Mouse (Mus musculus) limb, embryonic 13.5 days (tissue): Measurements from ENCODE around the gene Plekhg6. TPM values are rescaled to one million over a fixed set of nuclear protein-coding genes. Genes with fewer than 3 reads are reported as not detected.

Experiments
- ATAC-seq: fragments of 200-750 bp; cut with Nextera tagmentation; 2 replicates; pipeline ENCODE4 v1.8.0; 2017; ENCODE audit warnings: low read depth, moderate number of reproducible peaks, moderate TSS enrichment; ENCODE audit not compliant: low FRiP score
- H3K27ac ChIP-seq: fragments of 300-500 bp; sonication (generic); 2 replicates; pipeline ENCODE4 v1.5.1; 2015; ENCODE audit warnings: inconsistent platforms, mild to moderate bottlenecking, moderate library complexity
- H3K27me3 ChIP-seq: fragments of 300-500 bp; sonication (generic); 2 replicates; pipeline ENCODE4 v1.6.1; 2015; ENCODE audit warnings: mild to moderate bottlenecking, inconsistent platforms
- H3K36me3 ChIP-seq: fragments of 300-500 bp; sonication (generic); 2 replicates; pipeline ENCODE4 v1.6.1; 2015; ENCODE audit warnings: inconsistent platforms, mild to moderate bottlenecking, moderate library complexity
- H3K4me1 ChIP-seq: fragments of 300-500 bp; sonication (generic); 2 replicates; pipeline ENCODE4 v1.6.1; 2015; ENCODE audit warnings: inconsistent platforms
- H3K4me2 ChIP-seq: fragments of 300-500 bp; sonication (generic); replicated peaks from 2 replicates; pipeline ENCODE4 v1.6.1; 2015; ENCODE audit warnings: inconsistent platforms, mild to moderate bottlenecking, moderate library complexity
- H3K4me3 ChIP-seq: fragments of 300-500 bp; sonication (generic); 2 replicates; pipeline ENCODE4 v1.5.1; 2015; ENCODE audit warnings: moderate library complexity, mild to moderate bottlenecking, inconsistent platforms
- H3K9ac ChIP-seq: fragments of 300-500 bp; sonication (generic); 2 replicates; pipeline ENCODE4 v1.6.1; 2015; ENCODE audit warnings: mild to moderate bottlenecking, inconsistent platforms
- H3K9me3 ChIP-seq: fragments of 300-500 bp; sonication (generic); 2 replicates; pipeline ENCODE4 v1.6.1; 2016; ENCODE audit warnings: inconsistent platforms
- WGBS: fragments of 180-500 bp; shearing (Covaris S2); methylation state at CpG from one replicate; pipeline ENCODE4 v1.1.7; 2015; 5-methylcytosine and 5-hydroxymethylcytosine counted together
- polyA plus RNA-seq: library from polyadenylated mRNA; unstranded; fragments of >200 nt; fragmentation: Nextera tagmentation; extraction: Ambion mirVana; gene quantifications from 2 replicates; pipeline ENCODE4 v1.2.1, GENCODE M21; 2015

Gene Plekhg6
- polyA plus RNA-seq, 1 experiment from 2014 or later: 0.67 TPM

DNA sequence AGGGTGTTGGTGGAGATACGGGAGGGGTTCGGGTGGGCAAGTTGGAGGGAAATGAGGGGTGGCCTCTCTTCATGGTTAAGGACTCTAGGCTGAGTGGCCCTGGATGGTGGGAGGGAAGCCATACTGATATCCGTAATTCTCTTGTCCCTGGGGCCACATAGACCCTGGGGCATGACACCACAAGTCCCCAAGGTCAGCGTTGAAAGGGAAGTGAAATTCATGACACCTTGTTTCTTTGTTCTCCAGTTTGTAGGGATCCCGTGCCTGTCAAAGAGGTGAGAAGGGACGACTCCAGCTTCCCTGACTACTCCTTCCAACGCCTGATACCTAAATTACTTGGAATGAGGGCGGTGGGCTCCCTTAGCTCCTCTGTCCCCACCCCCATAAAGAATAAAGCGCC, 19.7 kb downstream of the Plekhg6 start:
- no peak overlapping the region for H3K9ac ChIP-seq
- H3K4me2 ChIP-seq: no peak overlapping the region
- 68% methylated on average over 9 of the region's 9 CpGs for WGBS
- H3K36me3 ChIP-seq: peaks cover 59% of the 10 kb centered on the region
- H3K27ac ChIP-seq: no peak overlapping the region
- peaks cover 34% of the 10 kb centered on the region for H3K27me3 ChIP-seq
- H3K9me3 ChIP-seq: no peaks in the 10 kb centered on the region
- ATAC-seq: no peak
- H3K4me1 ChIP-seq: peaks cover 34% of the 10 kb centered on the region
- no peak overlapping the region for H3K4me3 ChIP-seq

DNA sequence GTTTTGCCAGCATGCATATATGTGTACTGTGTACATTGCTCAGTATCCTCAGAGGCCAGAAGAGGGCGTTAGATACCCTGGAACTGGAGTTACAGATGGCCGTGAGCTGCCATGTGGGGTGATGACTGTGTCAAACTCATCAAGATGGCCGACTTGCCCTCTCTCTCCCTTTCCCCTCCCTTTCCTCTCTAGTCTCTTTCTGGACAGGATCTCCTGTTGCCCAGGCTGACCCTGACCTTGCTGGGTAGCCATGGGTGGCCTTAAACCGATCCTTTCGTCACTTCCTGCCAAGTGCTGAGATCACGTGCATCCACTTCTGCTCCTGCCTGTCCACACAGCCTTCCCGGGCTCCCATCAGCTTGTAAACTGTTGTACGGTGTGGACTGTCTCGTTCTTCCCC, 20.6 kb downstream of the Plekhg6 start:
- WGBS: 46% methylated on average over 9 of the region's 9 CpGs
- Histone ChIP-seq H3K27ac (no peak overlapping the region), H3K4me3 (no peak overlapping the region), H3K9me3 (no peaks in the 10 kb centered on the region), H3K4me2 (no peak overlapping the region), H3K4me1 (peaks cover 42% of the 10 kb centered on the region), H3K36me3 (peaks cover 59% of the 10 kb centered on the region), H3K9ac (0 out of 2 replicates have a peak overlapping the region, but pooled peaks have one; percentile 8), H3K27me3 (peaks cover 34% of the 10 kb centered on the region)
- ATAC-seq: no peak

DNA sequence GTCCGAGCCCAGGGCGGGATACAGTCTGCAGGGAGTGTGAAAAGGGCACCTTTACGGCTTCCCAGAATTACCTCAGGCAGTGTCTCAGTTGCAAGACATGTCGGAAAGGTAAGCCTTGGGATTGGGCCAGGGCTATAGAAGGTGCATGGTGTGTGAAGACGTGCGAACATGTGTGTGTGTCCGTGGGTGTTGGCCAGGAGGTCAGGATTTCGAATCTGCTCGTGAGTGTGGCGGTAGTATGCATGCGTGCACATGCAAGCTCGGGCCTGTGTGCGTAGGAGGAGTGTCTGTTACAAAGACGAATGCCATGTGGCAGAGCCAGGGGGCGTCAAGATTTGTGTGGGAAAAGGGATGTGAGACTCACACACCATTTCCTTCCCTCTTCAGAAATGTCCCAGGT, 23.3 kb downstream of the Plekhg6 start:
- Histone ChIP-seq H3K27ac (no peak overlapping the region), H3K36me3 (peaks cover 54% of the 10 kb centered on the region), H3K27me3 (peaks cover 17% of the 10 kb centered on the region), H3K4me3 (no peak overlapping the region), H3K9ac (no peak overlapping the region), H3K4me2 (no peak overlapping the region), H3K4me1 (peaks cover 47% of the 10 kb centered on the region), H3K9me3 (no peaks in the 10 kb centered on the region)
- WGBS: 88% methylated on average over 15 of the region's 15 CpGs
- ATAC-seq: no peak

DNA sequence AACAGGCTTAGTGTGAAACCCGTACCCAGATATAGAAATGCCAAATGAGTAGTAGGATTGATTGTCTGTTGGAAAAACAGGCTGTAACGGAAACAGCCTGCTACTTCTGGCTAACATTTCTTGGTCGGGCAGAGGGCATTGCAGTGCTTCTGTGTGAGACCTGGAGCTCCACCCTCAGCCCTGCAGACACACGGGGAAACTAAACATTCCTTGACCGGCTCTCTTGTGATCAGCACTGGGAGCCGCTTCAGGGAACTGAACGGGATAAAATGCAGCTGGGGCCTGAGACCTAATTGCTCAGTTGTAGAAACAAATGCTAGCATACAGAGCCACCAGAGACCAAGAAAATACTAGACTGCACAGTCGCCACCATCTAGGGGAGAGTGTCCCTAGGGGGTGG, 24.3 kb downstream of the Plekhg6 start:
- H3K9ac ChIP-seq: no peak overlapping the region
- peaks cover 6% of the 10 kb centered on the region for H3K27me3 ChIP-seq
- H3K36me3 ChIP-seq: peaks cover 43% of the 10 kb centered on the region
- no peak overlapping the region for H3K27ac ChIP-seq
- WGBS: 16% methylated on average over 8 of the region's 8 CpGs
- H3K4me1 ChIP-seq: peaks cover 56% of the 10 kb centered on the region
- no peak overlapping the region for H3K4me3 ChIP-seq
- no peak for ATAC-seq
- H3K9me3 ChIP-seq: no peaks in the 10 kb centered on the region
- H3K4me2 ChIP-seq: peak overlapping the region; percentile 51; the same call in 1 of the 2 replicates

DNA sequence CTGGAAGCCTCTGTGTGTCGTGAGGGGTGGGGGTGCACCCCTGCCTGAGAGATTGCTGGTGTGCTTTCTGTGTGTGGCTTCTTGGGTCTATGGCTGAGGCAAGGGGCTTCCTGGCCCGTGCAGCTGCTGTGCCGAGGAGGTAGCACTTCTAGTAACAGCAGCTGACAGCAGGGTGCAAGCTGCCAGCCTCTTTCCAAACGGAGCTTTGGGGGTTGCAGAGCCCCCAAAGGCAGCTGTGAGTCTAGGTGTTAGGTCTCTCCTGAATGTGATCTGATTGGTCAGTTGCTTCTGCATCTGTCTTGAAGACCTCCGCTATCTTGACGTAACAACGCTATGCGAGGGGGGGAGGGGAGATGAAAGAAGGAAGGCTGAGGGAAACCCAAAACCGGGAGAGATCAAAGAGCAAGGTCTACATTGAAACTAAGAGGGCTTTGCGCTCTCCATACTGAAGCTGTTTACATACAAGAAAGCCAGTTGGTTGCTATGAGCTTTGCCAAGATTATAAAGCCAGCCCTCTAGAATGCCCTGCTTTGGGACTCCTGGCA, 25.3 kb downstream of the Plekhg6 start:
- peak overlapping the region; percentile 17 for H3K4me3 ChIP-seq
- 3% methylated on average over 10 of the region's 10 CpGs for WGBS
- peak overlapping the region; percentile 51 for H3K4me2 ChIP-seq
- peak overlapping the region; percentile 69 for H3K27ac ChIP-seq
- H3K9me3 ChIP-seq: no peaks in the 10 kb centered on the region
- H3K4me1 ChIP-seq: peaks cover 62% of the 10 kb centered on the region
- peaks cover 33% of the 10 kb centered on the region for H3K36me3 ChIP-seq
- H3K27me3 ChIP-seq: no peaks in the 10 kb centered on the region
- ATAC-seq: peak; percentile 55; the same call in 1 of the 2 replicates
- peak overlapping the region; percentile 54; the same call in 1 of the 2 replicates for H3K9ac ChIP-seq

DNA sequence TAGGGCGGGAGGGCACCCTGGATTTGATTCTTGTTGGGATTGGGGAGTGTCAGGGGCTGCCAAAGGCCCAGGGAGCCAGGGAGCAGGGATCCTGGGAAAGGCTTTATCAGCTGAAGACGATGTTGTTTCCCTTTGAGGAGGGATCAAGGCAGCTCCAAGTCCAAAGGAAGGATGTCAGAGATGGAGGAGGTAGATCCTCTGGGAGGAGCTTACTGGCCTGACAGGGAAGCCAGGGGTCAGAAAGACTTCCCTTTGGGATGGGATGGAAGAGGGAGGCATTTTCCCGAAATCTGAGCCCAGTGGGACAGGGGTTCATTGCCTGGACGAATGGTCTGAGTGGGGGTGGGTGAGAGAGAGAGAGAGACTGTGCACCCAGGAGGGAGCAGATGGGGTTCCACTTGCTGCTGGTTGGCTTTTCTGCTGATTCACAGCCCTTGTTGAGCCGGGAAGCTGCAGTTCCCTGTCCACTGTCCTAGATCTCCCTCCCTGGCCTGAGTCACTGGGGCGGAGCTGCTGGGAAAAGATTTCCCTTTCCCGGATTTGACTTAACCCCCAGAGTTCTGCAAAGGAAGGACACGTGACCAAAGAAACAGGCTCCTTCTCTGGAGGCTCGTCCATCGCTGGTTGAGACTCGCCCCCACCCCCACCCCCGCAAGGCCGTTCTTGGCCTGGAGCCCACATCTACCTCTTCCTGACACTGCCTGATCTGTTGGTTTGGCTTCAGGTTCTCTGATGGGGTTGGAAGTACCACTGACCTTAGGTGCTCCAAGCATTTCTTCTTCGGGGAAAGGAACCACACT, 26.0 kb downstream of the Plekhg6 start:
- H3K4me2 ChIP-seq: peak overlapping the region; percentile 51
- H3K9me3 ChIP-seq: no peaks in the 10 kb centered on the region
- no peaks in the 10 kb centered on the region for H3K27me3 ChIP-seq
- H3K36me3 ChIP-seq: peaks cover 26% of the 10 kb centered on the region
- peak; percentile 26; the same call in 1 of the 2 replicates for ATAC-seq
- peak overlapping the region; percentile 69 for H3K27ac ChIP-seq
- WGBS: 11% methylated on average over 14 of the region's 14 CpGs
- H3K4me3 ChIP-seq: peak overlapping the region; percentile 17
- H3K4me1 ChIP-seq: peaks cover 62% of the 10 kb centered on the region
- H3K9ac ChIP-seq: peak overlapping the region; percentile 54

DNA sequence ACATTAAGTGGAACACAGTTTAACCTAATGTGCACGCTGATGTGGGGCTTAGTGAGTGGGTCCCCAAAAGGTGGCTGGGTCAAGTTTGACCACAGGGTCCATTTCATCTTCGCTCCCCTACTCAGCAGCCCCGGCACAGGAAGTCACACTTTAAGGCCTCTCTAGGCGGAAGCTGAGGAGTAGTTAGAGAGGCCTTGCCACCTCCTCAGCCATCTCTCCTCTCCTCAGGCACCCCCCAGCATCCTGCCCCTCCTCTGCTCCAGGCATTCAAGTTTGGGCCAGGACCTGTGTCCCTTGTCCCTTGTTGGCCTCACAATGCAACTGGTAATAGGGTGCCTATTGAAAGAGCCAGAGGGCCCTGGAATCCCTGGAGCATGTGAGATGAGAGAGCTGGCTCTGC, 26.9 kb downstream of the Plekhg6 start:
- 0 out of 2 replicates have a peak overlapping the region, but pooled peaks have one; percentile 9 for H3K9ac ChIP-seq
- H3K4me2 ChIP-seq: peak overlapping the region; percentile 51; the same call in 1 of the 2 replicates
- H3K27ac ChIP-seq: 0 out of 2 replicates have a peak overlapping the region, but pooled peaks have one; percentile 69
- H3K4me3 ChIP-seq: no peak overlapping the region
- peaks cover 67% of the 10 kb centered on the region for H3K4me1 ChIP-seq
- 68% methylated on average over 4 of the region's 4 CpGs for WGBS
- ATAC-seq: no peak
- H3K9me3 ChIP-seq: no peaks in the 10 kb centered on the region
- peaks cover 17% of the 10 kb centered on the region for H3K36me3 ChIP-seq
- no peaks in the 10 kb centered on the region for H3K27me3 ChIP-seq

DNA sequence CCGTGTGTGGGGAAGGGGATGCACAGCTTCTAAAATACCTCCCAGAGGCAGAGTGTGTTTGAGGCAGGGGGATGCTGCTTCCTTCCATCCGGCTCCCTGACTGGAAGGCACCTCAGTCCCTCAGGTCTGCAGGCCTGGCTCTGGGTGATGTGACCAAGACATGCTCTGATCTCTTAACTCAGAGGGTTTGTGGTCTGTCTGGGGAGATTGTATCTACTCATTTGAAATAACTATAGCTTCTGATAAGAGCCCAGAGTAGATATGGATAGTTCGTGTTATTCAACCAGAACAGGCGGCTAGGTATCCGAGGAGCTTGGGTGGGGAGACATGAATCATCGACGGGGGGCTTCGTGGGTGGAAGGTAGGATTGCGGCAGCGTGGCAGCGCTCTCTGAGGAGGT, 27.4 kb downstream of the Plekhg6 start:
- Histone ChIP-seq H3K36me3 (peaks cover 12% of the 10 kb centered on the region), H3K27me3 (no peaks in the 10 kb centered on the region), H3K4me3 (no peak overlapping the region), H3K9me3 (no peaks in the 10 kb centered on the region), H3K27ac (0 out of 2 replicates have a peak overlapping the region, but pooled peaks have one; percentile 69), H3K9ac (peak overlapping the region; percentile 45; the same call in 1 of the 2 replicates), H3K4me1 (peaks cover 71% of the 10 kb centered on the region), H3K4me2 (peak overlapping the region; percentile 16)
- ATAC-seq: no peak
- 73% methylated on average over 11 of the region's 11 CpGs for WGBS

DNA sequence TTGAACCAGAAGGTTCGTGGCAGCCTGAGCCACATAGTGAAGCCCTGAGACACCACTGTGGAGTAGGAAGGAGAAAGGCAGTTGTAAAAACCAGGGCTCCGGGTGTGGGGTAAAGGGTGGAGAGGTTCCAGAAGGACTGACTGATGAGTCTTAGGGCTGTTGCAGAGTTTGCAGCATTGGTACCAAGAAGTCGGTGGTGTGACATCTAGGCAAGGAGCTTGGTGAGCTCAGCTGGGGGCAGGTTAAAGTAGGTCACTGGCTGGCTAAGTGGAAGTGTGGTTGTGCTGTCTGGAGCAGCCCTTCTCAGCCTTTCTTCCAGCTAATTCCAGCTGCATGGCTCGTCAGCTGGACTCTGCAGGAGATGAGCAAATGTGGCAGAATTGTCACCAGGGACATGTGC, 27.8 kb downstream of the Plekhg6 start:
- no peaks in the 10 kb centered on the region for H3K9me3 ChIP-seq
- no peak overlapping the region for H3K27ac ChIP-seq
- WGBS: 35% methylated on average over 4 of the region's 4 CpGs
- peaks cover 8% of the 10 kb centered on the region for H3K36me3 ChIP-seq
- peaks cover 73% of the 10 kb centered on the region for H3K4me1 ChIP-seq
- H3K9ac ChIP-seq: peak overlapping the region; percentile 45; the same call in 1 of the 2 replicates
- ATAC-seq: no peak
- H3K4me3 ChIP-seq: no peak overlapping the region
- H3K27me3 ChIP-seq: no peaks in the 10 kb centered on the region
- peak overlapping the region; percentile 16 for H3K4me2 ChIP-seq

DNA sequence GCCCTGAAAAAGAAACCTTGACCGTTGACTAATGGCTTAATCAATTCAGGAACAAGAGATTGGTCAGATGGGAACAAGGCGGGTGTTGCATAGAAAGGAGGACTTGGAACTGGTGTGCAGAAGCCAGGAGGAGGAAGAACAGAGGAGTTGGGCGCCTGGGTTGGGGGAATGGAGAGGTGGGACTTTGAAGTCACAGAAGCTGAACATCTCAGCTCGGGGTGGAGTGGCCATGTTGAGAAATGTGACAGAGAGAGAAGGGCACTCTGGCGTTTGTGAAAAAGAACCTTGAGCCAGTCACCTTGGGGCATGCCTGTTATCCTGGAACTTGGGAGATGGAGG, 28.6 kb downstream of the Plekhg6 start:
- Histone ChIP-seq H3K9me3 (no peaks in the 10 kb centered on the region), H3K36me3 (peaks cover under 1% of the 10 kb centered on the region), H3K27ac (no peak overlapping the region), H3K4me2 (peak overlapping the region; percentile 97), H3K9ac (no peak overlapping the region), H3K4me1 (peaks cover 73% of the 10 kb centered on the region), H3K27me3 (no peaks in the 10 kb centered on the region), H3K4me3 (0 out of 2 replicates have a peak overlapping the region, but pooled peaks have one; percentile 80)
- no peak for ATAC-seq
- 61% methylated on average over 5 of the region's 5 CpGs for whole genome bisulfite sequencing

DNA sequence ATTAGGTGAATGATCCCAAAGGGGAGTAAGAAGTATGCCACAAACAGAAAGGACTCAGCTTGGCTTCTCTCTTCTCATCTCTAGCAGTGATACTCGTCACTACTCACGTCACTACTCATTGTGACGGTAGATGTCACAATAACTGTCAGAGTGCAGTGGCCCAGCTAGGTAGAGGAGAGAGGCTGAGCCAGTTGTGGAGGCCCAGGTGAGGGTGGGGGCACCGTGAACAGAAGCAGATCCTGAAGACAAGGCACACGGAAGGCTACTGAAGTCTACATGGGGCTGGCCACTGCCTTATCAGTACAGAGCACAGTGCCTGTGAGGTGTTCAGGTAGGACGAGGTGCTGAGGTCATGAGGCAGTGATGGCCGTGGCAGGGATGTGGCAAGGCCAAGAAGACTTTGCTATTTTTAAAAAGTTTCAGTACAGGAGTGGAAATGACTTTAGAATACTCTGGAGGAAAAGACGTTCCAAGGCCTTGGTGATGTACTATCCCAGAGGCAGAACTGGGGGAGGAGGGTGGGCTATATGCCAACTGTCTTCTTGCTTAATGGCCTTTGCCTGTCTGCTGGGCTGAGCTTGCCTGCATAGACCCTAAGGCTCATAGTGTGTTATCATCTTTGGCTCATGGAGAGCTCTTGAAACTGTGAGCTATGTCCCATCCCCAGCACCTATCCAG, 29.1 kb downstream of the Plekhg6 start:
- H3K4me2 ChIP-seq: peak overlapping the region; percentile 97
- H3K36me3 ChIP-seq: no peaks in the 10 kb centered on the region
- no peak for ATAC-seq
- 67% methylated on average over 8 of the region's 8 CpGs for WGBS
- H3K4me1 ChIP-seq: peaks cover 71% of the 10 kb centered on the region
- peak overlapping the region; percentile 90 for H3K9ac ChIP-seq
- no peaks in the 10 kb centered on the region for H3K9me3 ChIP-seq
- H3K27me3 ChIP-seq: no peaks in the 10 kb centered on the region
- peak overlapping the region; percentile 80 for H3K4me3 ChIP-seq
- no peak overlapping the region for H3K27ac ChIP-seq

DNA sequence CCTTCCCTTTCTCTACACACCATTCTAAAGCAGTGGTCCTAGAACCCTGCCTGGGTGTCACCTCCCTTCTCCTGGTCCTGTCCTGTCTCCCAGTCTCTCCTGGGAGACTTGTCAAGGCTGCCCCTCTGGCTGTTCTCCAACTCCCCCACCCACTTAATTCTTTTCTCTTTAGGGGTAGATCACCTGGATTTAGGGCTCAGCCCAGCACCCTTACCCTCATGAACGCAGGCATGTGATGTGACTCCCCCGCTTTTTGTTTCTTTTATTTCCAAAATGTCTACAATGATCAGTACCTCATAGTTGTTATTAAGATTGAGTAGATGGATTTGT, 29.6 kb downstream of the Plekhg6 start:
- H3K4me1 ChIP-seq: peaks cover 65% of the 10 kb centered on the region
- peak overlapping the region; percentile 97 for H3K4me2 ChIP-seq
- peak overlapping the region; percentile 80 for H3K4me3 ChIP-seq
- no peak for ATAC-seq
- H3K9me3 ChIP-seq: no peaks in the 10 kb centered on the region
- 74% methylated on average over 2 of the region's 2 CpGs for WGBS
- no peaks in the 10 kb centered on the region for H3K27me3 ChIP-seq
- H3K9ac ChIP-seq: peak overlapping the region; percentile 90
- H3K27ac ChIP-seq: peak overlapping the region; percentile 90; the same call in 1 of the 2 replicates
- no peaks in the 10 kb centered on the region for H3K36me3 ChIP-seq
